Mouse (Mus musculus) spleen, postnatal 4 days (tissue): ENCODE measurements around the gene Rergl.

Experiments used
- DNase-seq, 2 experiments: peaks; one replicate each; pipeline ENCODE4 v3.0.0; 2022; ENCODE audit warnings: low spot score in 2 of 2

Rergl gene

GRCm38 (mm10) chr6:139501876-139502275 lies at the start of gene Rergl:
TSS of gene Rergl (minus strand) at chr6:139501976.
- no peak for DNase-seq

DNA sequence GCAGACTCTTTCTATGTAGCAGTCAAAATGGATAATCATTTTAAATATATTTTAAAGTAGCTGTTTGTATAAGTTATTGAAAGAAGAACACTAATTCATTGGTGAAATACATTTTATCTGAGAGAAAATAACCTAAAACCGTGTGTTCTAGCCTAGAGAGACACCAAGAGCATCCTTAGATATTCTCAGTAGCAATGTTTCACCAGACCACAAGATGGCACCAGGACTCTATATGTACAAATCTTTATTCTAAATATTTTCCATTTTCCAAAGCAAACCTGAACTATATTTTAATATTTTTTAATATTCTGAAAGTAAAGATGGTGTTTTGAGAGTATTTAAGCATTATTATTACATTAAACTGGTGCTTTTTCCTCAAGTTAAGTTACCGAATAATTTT lies 36.7 kb upstream of the Rergl start:
- no peak for DNase-seq

- no peak for DNase-seq
Measured at GRCm38 (mm10) chr6:139525406-139525805, 23.6 kb upstream of the Rergl start.

GRCm38 (mm10) chr6:139524288-139524687 lies 22.5 kb upstream of the Rergl start:
- no peak for DNase-seq

GRCm38 (mm10) chr6:139514938-139515510 lies 13.2 kb upstream of the Rergl start:
- no peak for DNase-seq

GRCm38 (mm10) chr6:139479730-139480129 lies 22.0 kb downstream of the Rergl start:
- DNase-seq: no peak

- no peak for DNase-seq
Measured at GRCm38 (mm10) chr6:139464980-139465379, 36.8 kb downstream of the Rergl start.

- no peak for DNase-seq
Measured at GRCm38 (mm10) chr6:139464292-139464691, 37.5 kb downstream of the Rergl start.

DNA sequence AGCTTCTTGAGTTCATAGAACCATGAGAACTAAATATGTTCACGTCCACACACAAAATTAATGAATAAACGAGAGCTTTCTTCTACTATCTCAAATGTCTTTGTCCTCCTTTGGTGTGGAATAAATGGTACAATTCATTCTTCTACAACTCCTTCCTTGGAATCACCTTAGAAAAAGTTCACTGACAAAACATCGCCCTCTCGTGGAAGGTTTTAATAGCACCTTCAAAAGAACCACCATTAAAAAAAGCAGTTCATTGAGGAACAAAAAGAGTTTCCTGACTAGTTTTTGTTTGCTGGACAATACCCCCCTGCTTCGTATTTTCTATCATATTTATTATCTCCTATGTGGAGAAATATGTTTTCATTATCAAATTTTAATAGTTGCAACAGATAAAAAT lies 40.7 kb downstream of the Rergl start:
- DNase-seq: no peak

DNA sequence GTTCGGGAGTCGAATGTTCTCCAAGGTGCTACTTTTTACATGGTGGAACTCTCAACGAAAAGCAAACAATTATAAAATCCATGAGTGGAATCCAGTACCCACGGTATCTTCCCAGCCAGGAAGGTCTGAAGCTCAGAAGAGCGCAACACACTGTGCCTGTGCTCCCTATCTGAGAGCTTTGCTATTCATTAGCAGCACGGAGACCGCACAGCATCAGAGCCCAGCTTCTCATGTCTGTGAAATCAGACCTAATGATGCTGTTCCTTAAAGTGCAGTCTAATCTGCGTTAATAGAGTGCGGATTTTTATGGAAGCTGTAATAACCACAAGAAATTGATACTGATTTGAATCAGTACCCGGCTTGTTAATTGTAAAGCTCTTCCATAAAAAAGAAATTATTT lies 41.3 kb downstream of the Rergl start:
- DNase-seq: no peak

DNA sequence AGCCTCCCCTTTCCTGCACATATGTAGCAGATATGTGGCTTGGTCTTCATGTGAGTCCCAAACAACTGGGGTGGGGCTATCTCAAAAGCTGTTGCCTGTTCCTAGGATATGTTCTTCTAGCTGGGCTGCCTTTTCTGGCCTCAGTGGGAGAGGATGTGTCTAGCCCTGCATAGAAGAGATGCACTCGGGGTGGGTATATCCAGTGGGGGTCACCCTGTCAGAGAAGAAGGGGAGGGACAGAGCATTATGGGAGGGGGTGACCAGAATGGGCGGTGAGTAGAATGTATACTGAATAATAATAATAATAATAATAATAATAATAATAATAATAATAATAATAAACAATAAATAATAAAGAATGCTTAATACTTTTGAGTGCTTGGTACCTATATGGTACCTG lies 57.8 kb downstream of the Rergl start:
- no peak for DNase-seq
